Mouse (Mus musculus) erythroblast, adult 5-6 weeks (primary cell): ENCODE measurements around the gene Gm16427. TPM values are rescaled to one million over a fixed set of nuclear protein-coding genes. Genes with fewer than 3 reads are reported as not detected.
"Not testable (repeated sequence)": the region's sequence is repeated elsewhere in the genome, so short reads cannot be mapped to it uniquely, and the experiment has no call there.

ENCODE experiments used
- ATAC-seq: replicated peaks from 2 replicates; pipeline ENCODE4 v1.8.0; 2016; ENCODE audit warnings: moderate number of reproducible peaks, mild to moderate bottlenecking, moderate TSS enrichment, inconsistent platforms; ENCODE audit not compliant: poor library complexity, low FRiP score, severe bottlenecking
- total RNA-seq, 2 experiments: library from RNA; stranded (forward) in 1 of 2; stranded (reverse) in 1 of 2; fragments of 150-400 nt in 1 of 2; fragments of 200-764, 138-1000 nt in 1 of 2; gene quantifications; 2 replicates each; pipeline versions ENCODE4 v1.2.3 to v1.2.4; 2015 to 2017; ENCODE audit warnings: low replicate concordance in 2 of 2

Gm16427 gene
- total RNA-seq (2015; ENCODE audit: low replicate concordance) (not detected in 2 replicates), total RNA-seq (2017; ENCODE audit: low replicate concordance) (not detected in 2 replicates)

- not testable (repeated sequence) for ATAC-seq
Observed at GRCm38 (mm10) chr5:93540100-93540499, at the start of gene Gm16427. Gene Gm16427, minus strand, starts transcription at chr5:93540200.

Other genes starting within 250 kb of the Gm16427 start
- not detected in 2 replicates for gene C87414, start 131.4 kb upstream of the Gm16427 start, total RNA-seq (2015; ENCODE audit: low replicate concordance)
- not detected in 2 replicates for gene C87414, start 131.4 kb upstream of the Gm16427 start, total RNA-seq (2017; ENCODE audit: low replicate concordance)